Mouse (Mus musculus) G1E (cell line): ENCODE measurements at regions not wholly inside any gene's neighbourhood (a gene's known extent, or its start where the extent isn't known, plus 50 kb on each side); places are given as distances from the start of the nearest gene placed in this dataset.

Source experiments
- CTCF ChIP-seq: IDR thresholded peaks from 2 replicates; pipeline ENCODE4 v1.5.1; 2012; ENCODE audit warnings: low read depth, low read length, inconsistent platforms, mixed read lengths
- GATA1 ChIP-seq: IDR thresholded peaks from 2 replicates; pipeline ENCODE4 v1.6.1; 2012; ENCODE audit warnings: borderline replicate concordance, low read length, inconsistent platforms, mixed read lengths
- GATA2 ChIP-seq: IDR thresholded peaks from 2 replicates; pipeline ENCODE4 v1.6.1; 2012; ENCODE audit warnings: low read depth, low read length, inconsistent platforms, borderline replicate concordance
- POLR2AphosphoS5 ChIP-seq: IDR thresholded peaks from 2 replicates; pipeline ENCODE4 v1.6.1; 2012; ENCODE audit warnings: low read depth, low read length, inconsistent platforms; ENCODE audit not compliant: insufficient replicate concordance
- TAL1 ChIP-seq: conservative IDR thresholded peaks from 2 replicates; pipeline ENCODE4 v1.6.1; 2012; ENCODE audit warnings: low read depth, low read length, inconsistent platforms, mixed read lengths

DNA sequence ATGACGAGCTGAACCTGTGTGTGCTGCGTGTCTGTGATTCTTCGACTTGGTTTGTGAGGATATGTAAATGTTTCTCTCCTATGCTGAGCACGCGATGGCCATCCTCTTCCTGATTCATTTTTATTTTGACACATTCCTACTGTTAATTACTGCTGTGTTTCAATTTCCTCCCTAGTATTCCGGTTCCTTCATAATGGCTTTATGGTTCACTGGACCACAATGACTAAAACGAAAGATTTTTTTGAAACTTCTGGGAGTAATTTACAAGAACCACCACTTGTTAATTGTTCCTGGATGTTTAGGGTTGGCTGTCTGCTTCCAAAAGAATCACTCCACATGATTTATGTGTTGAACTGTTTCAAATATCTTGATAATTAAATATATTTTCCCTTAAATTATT is 537.4 kb upstream of the Mgmt start:
- TF ChIP-seq CTCF: no peak
- no peak for TF ChIP-seq POLR2AphosphoS5
- TF ChIP-seq GATA1: no peak
- no peak for TF ChIP-seq GATA2
- no peak for TF ChIP-seq TAL1
